Mouse (Mus musculus): ENCODE measurements around the gene Rnf220.

The Rnf220 gene

DNA sequence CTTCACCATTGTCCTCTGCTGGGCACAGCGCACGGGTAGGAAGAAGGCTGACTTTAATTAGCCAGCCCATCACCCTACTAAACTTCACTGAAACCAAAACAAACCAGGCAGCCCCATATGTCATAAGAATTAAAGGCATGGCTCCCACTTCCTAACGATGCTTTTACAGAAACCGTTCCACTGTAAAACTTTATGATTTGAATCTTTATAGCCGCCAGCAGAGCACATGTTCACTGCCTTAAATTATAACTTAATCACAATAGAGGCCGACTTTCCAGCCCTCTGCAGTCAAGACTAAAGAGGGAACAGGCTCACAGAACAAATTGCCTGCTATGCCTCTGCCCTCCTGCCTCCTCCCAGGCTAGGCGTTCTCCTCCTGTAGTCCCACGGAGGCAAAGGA lies 62.5 kb downstream of the Rnf220 start:
- DNase-seq: no peak

DNA sequence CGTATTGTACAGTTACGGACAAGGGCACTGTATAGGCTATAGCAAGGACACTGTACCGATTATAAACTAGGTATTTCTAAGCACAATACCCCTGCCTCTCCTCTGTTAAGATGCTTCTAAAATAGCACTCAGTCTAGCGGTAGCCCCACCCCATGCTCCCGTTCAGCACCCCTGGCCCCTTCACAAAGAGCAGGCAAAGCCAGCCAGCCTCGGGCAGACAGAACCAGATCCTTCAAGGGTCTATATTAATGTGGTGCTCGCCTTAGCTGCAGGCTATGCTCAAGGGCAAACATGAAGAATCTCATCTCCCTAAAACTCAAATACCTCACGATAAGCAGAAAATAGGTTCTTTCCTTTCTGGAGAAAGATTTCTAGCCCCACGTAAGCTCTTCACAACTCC lies 67.2 kb downstream of the Rnf220 start:
- DNase-seq: no peak

DNA sequence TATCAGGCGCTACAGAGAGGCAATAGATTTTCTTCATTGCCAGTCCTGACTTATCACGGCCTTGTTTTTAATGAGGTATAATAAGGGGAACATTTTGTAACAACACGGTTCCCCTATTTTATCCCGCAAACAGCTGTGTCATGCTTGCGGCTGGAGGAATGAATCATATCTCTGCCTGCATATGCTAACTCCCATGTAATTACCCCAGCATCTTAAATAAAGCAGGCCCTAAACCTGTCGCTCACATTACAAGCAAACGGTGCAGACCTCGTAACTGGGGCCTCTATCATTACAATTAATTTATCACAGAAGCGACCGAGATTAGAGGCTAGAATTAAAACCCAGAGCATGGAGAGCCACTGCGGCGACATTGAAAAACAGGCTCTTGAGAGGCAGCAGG lies 69.3 kb downstream of the Rnf220 start:
- DNase-seq: no peak

DNA sequence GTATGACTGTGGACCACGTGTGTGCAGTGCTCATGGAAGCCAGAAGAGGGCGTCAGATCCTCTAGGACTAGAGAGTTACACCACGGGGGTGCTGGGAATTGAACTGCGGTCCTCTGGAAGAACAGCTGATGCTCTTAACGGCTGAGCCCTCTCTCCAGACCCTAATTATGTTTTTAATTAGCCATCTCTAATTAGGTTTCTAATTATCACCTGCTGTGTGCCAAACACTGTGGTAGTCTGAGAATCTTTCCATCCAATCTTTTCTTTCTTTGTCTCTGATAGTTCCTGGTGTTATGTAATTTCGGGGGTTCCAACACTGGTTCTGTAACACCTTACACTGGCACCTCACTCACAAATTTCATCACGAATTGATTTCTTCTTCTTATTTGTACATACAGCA lies 75.8 kb downstream of the Rnf220 start:
- DNase-seq: no peak

DNA sequence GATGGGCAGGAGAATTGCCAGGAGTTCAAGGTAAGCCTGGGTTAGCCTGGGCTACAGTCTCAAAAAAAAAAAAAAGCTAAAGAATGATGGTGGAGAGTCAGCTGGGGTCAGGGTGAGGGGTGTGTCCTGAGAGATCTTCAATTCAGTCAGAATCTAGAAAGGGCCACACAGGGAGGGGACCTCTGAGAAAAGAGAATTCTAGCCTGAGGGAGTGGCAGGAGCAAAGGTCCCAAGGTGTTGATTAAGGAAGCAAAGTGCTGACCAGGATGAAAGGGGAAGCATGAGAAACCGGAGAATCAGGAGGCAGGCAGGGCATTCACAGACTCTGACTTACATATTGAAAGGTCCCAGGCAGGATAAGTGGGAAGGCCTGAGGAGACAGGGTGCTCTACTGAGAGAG lies 80.0 kb downstream of the Rnf220 start:
- DNase-seq: no peak

DNA sequence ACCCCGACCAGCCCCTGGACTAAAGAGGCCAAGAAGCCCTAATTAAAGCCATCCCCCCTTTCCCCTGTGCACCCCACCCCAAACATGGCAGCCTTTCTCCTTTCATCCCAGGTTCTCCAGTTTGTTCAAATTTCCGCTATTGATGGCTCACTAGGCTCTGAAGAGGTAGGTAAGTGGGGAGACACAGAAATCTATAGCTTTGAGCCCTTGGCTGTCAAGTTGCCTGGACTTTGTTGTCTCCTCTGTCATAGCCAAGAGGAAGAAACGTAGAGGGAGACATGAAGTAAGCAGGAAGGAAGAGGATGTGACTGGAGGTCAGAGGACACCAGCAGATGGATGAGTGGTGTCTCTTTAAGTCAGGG lies 86.8 kb downstream of the Rnf220 start:
- DNase-seq: no peak

DNA sequence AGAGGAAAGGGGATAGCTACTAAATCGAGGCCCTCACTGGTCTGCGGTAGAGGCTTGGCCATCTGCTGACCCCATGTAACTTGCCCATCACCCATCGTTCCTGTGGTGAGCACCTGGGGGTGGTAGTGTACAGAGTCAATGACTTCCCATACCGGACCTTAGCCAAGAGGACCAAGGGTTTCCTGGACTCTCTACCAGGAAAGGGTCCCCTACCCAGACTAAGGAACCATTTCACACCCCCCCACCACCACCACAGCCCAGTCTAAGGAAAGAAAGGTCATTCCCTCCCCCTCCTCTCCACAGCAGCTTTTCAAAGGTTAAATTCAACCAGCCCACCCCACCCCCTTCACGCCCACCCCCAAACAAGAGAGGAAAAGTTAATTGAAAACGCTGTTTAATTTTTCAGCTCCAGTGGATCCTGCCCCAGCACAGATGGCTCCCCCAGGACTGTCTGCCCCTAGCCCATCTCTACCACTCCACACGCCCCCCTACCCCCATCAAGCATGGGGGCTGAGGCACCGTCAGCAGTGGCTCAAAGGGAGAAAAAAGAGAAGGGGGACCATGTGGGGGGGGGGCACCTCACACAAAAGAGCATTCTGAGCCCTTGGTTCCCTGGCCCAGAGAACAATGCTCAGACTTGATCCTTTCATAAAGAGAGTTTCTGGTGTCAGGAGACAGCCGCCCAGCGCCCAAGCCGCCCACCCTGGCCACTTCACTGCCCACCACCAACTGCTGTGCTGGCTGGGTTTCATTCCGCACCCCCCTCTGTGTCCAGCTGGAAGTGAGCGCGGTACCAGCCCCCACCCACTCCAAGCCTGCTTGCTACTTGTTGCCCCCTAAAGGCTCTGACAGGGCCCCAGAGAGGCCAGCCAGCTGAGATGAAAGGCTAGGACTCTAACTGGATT lies 87.5 kb downstream of the Rnf220 start:
- peak in 1 of 2 experiments; percentile 22 for DNase-seq

DNA sequence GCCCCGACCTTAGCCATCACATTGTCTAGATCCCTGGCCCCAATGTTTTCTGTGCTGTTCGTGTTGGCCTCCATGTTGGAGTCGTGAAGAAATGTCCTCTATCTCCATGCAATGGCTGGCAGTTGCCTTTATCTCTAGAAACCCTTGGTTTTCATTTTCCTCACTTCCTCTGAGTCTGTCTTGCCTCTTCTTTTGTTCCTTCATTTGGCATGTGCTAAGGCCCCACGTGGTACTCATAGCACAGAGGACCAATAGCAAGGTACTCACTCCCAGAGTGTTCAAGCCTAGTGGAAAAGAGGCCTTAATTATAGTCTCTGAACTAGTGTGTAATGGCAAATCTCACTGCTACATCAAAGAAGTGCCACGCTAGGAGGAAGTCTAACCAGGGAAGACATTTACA lies 88.9 kb downstream of the Rnf220 start:
- no peak for DNase-seq

DNA sequence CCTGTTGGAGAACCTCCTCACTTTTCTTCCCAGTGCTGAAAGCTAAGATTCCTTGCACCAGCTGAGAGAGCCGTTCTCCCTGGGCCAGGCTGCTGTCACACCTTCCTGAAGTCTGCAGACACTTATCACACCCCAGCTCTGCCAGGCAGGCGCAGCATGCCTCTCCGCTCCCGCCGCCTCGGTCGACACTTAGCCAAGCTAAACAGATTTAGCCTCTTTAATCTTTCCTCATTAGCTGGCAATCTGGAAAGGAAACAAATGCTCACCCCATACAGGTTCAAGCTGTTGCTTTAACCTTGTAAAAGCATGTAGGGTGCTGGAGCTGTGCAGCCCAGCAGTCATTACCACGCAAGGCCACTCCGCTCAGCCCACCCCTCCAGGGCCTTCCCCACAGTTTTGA lies 90.9 kb downstream of the Rnf220 start:
- DNase-seq: peak; percentile 58 to 73

DNA sequence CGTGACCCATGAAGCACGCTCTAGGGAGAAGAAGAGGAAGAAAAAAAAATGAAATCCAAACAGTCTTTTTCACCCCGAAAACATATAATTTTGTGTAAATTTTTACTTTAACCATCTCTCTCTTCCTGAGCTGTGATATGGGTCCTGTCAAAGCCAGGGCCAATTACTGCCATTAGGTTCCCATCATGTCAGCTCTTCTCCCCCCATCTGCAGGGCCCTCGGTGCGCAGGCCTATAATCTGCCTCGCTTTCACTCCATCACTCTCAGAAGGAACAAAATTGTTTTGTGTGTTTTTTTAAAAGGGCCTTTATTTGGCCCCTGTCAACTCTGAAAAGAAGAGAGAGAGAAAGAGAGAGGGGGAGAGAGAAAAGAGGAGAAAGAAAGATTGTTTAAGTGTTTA lies 91.6 kb downstream of the Rnf220 start:
- DNase-seq: no peak

DNA sequence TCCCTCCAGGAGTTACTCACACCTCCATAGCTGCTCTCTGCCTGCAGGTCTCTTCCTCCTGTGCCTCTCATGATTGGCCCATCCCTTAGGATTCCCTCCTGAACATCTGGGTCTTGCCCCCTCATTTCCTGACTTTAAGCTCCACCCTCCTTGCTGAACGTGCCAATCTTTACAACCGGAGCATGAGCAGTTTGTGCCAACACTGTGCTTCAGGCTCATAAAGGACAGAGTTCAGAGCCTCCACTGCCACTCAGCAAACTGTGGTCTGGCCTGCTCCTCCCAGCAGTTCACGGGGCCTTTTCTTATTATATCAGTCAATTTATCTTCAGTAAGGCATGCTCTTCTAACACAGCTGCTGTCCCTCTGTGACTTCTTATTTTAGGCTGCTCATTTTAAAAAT lies 93.4 kb downstream of the Rnf220 start:
- DNase-seq: no peak

DNA sequence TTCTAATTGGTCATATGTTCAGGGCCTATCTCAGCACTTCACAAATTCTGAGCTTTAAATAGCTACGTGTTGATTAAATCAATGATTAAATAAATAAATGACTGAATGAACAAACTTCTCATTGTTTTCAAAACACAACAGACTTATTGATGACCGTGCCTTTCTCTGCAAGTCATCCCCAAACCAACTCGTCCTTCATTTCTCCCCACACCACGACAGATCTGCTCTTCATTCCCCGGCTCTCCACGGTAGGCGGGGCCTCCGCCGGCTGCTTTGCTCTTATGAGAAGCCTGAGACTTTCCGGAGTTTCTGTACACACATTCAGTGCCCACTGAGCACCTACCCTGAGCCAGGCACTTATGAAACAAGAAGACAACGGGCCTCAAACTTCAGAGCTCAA lies 99.7 kb downstream of the Rnf220 start:
- DNase-seq: no peak

DNA sequence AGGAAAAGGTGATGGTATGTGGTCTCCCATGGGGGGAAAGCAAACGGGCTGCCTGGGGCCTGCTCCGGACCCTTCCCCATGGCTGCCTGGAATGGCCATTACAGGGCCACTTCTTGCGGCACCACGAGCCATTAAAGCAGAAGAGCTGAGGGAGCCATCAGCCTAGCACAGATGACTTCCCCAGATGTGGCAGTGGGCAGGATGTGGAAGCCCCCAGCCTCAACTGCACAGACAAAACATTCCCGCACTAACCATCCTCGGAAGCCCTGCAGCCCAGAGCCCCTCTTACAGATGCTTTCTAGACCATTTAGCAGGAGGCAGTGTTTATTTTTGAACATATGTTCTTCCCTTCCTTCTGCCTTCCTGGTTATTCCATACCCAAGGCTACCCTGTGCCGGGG lies 103.8 kb downstream of the Rnf220 start:
- DNase-seq: no peak

DNA sequence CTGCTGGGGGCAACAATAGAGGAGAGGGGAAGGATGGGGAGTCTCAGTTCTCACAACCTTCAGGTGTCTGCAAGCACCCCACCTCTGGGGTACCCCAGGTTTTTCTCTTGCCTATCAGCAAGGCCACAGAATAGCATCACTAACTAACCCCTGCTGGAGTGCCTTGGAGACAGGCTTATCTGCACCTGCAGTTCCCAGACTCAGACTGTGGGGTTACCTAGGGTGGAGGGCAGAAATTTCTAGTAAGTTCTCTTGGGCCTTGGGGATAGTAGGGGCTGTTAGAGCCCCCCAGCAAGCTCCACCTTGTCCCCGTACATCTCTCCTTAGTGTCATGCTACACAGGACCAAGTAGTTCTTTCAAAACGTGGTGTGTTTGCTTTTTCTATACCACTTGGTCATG lies 104.5 kb downstream of the Rnf220 start:
- DNase-seq: no peak

DNA sequence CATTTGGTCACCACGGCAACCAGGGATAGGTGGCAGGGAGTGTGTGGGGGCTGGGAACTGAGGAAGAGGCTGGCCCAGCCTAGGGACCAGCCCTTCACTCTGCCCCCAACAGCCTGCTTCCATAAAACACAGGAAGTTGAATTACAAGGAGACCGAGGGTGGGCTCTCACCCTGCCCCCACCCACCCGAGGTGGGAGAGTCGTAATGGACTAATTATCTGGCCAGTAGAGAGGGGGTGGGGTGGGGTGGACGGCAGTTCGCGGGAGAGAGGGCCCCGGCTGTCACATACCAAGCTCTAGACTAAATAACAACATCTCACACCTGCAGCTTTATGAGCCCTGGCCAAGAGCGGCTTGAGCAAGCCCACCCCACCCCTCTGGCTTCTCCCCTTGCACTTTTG lies 104.9 kb downstream of the Rnf220 start:
- no peak for DNase-seq

DNA sequence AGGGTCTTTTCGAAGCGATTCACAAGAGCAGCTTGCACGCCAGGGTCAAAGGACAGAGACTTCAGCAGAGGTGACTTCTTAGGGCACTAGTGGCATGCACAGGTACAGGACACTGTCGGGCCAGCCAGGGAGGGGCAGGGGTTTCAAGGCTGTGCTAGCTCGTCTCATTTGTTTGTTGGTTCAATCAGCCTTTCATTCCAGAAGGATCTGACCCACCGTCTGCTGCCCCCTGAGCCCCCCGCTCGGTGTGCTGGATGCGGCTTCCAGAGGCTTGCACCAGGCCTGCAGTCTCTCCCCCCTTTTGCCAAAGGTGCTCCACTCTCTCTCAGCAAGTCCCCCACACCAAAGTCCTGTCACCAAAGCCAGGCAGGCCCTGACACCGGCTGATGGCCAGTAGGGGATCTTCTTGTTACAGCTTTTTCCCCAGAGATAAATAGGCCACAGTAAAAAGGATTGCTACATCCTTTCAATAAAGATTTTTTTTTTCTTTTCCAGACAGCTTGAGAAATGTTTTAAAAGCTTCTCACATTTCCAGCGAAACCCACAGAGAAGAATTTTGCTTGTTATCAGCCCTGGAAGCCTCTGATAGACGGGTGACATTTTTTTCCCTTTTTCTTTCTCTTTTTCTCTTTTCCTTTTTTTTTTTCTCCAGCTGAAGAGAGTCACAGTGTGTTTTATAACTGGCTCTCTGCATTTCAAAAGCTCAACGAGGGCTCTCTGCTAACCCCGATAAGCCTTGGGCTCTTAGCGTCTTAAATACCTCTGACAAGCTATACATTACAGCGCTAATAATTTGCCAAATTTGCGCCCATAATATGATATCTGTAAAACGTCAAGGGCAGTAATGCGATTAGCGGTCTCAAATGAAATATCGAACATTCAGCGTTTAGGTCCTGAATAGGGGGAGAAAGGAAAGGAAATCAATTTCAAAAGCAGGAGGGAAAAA lies 105.7 kb downstream of the Rnf220 start:
- DNase-seq: no peak

DNA sequence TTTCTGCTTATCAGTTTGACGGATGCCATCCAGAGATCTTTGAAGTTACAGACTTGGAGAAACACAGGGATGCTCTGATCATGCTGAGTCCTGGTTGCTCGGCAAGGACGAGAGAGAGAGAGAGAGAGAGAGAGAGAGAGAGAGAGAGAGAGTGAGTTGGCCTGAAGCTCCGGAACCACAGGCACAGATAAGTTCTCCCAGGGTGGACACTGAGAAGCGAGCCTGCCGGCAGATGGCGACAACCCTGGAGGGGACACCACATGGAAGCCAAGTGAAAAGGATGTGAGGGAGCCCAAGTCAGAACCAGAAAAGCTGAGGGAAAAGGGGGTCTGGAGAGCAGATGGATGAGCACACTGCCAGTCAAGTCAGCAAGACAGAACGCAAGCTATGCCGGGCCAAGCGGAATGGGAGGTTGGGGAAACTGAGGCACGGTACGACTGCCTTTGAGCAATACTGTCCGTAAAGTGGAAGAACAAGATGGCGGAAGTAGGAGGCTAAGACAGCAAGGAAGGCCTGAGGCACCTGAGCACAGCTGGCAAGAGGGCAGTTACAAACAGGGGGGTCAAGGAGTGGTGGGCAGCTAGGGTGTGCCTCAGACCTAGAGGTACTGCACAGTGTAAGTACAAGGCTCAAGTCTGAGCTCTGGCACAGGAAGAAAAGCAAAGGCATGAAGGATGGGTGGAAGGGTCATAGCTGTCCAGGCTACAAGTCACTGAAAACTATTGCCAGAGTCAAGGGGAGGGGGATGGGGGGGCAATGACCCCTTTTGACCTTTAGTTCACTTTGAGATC lies 107.4 kb downstream of the Rnf220 start:
- peak in 1 of 2 experiments; percentile 30 for DNase-seq

DNA sequence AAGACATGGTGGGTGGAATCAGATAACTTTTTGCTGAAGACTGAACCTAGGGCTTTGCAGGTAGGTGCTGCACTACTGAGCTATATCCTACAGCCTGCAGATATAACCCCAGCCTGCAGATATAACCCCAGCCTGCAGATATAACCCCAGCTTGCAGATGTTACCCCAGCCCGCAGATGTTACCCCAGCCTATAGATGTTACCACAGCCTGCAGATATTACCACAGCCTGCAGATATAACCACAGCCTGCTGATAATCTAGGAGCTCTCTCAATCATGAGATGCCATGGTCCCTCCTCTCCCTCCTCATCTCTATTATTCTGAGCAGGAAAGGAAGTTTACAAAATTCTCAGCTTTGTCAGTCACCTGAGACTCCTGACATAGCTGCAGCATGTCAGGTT lies 111.6 kb downstream of the Rnf220 start:
- no peak for DNase-seq

DNA sequence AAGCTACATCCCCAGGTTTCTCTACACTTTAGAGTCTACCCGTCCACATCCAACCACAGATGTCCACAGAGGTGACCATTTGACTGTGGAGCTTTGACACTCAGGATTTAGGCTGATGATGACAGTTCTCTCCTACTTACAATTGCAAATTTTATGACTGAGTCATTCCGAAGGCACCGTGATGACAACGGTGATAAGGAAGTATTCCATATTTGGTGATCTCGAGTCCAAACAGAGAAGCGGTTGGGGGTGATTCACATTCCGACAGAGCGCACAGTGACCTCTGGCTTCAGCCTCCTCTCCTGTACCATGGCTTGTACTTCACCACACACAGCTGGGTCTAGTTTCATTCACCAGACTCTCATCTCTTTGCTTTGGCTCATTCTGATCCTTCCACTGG lies 115.0 kb downstream of the Rnf220 start:
- no peak for DNase-seq

DNA sequence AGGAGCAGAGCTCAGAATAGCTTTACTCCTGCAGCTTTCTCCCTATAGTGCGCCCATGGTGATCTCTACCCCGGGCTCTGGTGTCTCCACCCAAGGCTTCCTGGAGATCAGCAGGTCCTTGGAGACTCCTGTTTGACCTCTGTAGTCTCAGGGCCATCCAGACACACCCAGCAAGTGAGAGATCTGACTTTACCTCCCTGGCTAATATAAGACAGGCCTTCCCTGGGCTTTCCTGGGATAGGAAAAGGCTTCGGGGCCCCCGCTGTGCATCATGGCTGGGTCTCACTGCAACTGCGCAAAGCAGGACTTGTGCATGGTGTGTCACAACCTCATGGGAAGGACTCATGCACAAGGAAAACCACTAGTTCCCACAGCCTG lies 116.3 kb downstream of the Rnf220 start:
- DNase-seq: no peak

DNA sequence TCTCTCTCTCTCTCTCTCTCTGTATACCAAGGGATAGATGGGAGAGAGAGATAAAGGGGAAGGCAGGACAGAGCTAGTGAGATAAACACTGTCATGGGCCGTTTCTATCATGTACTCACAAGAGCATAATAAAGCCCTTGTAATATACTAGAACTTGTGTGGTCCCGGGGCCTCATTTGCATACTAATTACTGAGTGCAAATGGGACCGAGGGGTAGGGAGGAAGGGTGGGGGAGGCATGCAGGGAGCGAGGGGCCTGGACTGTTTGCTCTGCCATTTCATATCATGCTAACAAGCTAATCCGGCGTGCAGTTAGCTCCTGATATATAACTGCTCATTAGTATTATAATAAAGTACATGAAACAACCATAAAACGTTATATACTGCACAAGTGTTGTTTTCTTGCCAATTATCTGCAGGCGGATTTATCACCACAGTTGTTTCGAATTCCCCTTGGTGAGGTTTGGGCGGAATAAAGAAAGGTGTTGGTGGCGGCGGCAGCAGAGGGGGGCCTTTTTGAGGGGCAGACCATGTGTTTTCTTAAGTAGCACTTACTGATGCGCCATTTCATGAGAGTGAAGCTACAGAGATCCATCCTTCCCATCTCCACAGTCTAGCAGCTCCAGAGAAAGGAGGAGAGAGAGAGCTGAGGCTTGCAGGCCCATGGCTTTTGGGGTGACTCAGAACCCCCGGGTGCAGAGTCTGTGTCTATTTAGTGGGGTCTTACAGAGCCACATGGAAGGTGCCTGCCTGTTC lies 116.9 kb downstream of the Rnf220 start:
- DNase-seq: no peak

DNA sequence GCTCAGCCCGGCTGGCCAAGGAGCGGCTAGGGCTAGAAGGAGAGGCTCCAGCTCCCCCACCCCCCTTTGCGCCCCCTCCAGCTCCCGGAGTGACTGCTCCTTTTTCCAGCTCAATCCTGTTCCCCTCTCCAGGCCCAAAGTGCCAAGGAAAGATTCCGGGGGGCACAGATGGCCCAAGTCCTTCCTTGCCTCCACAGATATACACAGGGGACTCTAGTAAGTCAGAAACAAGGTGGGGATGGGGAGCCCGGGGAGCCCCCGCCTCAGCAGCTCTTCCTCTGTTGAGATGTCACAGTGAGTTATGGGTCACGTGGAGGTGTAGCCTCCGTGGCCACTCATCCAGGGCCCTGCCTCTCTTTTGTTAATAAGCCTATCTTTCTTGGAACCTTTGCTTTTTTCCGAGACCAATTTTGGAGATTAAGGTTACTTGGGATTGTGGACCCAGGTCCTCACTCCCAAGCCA lies 122.7 kb downstream of the Rnf220 start:
- no peak for DNase-seq

Data from cerebellum, postnatal 25 days (tissue).